Mouse (Mus musculus) limb, embryonic 15.5 days (tissue): ENCODE measurements at regions not wholly inside any gene's neighbourhood (a gene's known extent, or its start where the extent isn't known, plus 50 kb on each side); places are given as distances from the start of the nearest gene placed in this dataset.
A peak's percentile ranks its signal among the peaks of the same experiment; 100 is the strongest.

Source experiments
- ATAC-seq: fragments of 200-750 bp; cut with Nextera tagmentation; 2 replicates; pipeline ENCODE4 v1.8.0; 2017; ENCODE audit warnings: low read depth, moderate TSS enrichment; ENCODE audit not compliant: insufficient number of reproducible peaks, low FRiP score, low TSS enrichment
- H3K27ac ChIP-seq: fragments of 300-500 bp; sonication (generic); 2 replicates; pipeline ENCODE4 v1.5.1; 2015; ENCODE audit warnings: moderate library complexity, mild to moderate bottlenecking, inconsistent platforms
- H3K27me3 ChIP-seq: fragments of 300-500 bp; sonication (generic); 2 replicates; pipeline ENCODE4 v1.6.1; 2015; ENCODE audit warnings: inconsistent platforms
- H3K36me3 ChIP-seq: fragments of 300-500 bp; sonication (generic); 2 replicates; pipeline ENCODE4 v1.6.1; 2015; ENCODE audit warnings: inconsistent platforms
- H3K4me1 ChIP-seq: fragments of 300-500 bp; sonication (generic); 2 replicates; pipeline ENCODE4 v1.6.1; 2015; ENCODE audit warnings: inconsistent platforms
- H3K4me2 ChIP-seq: fragments of 300-500 bp; sonication (generic); 2 replicates; pipeline ENCODE4 v1.6.1; 2015; ENCODE audit warnings: mild to moderate bottlenecking, inconsistent platforms
- H3K4me3 ChIP-seq: fragments of 300-500 bp; sonication (generic); 2 replicates; pipeline ENCODE4 v1.5.1; 2015; ENCODE audit warnings: mild to moderate bottlenecking, inconsistent platforms
- H3K9ac ChIP-seq: fragments of 300-500 bp; sonication (generic); 2 replicates; pipeline ENCODE4 v1.6.1; 2015; ENCODE audit warnings: inconsistent platforms
- H3K9me3 ChIP-seq: fragments of 300-500 bp; sonication (generic); 2 replicates; pipeline ENCODE4 v1.6.1; 2016; ENCODE audit warnings: inconsistent platforms
- WGBS: fragments of 180-500 bp; shearing (Covaris S2); methylation state at CpG from one replicate; pipeline ENCODE4 v1.1.7; 2015; 5-methylcytosine and 5-hydroxymethylcytosine counted together

GRCm38 (mm10) chr1:151045334-151045733, 52.1 kb upstream of the Hmcn1 start:
- Histone ChIP-seq H3K9me3 (no peaks in the 10 kb centered on the region), H3K27me3 (no peaks in the 10 kb centered on the region), H3K4me2 (no peak overlapping the region), H3K4me3 (no peak overlapping the region), H3K27ac (no peak overlapping the region), H3K36me3 (no peaks in the 10 kb centered on the region), H3K4me1 (peaks cover 7% of the 10 kb centered on the region; the same call in 1 of the 2 replicates), H3K9ac (no peak overlapping the region)
- 49% methylated on average over 5 of the region's 5 CpGs for WGBS
- ATAC-seq: no peak

GRCm38 (mm10) chr1:151046626-151047025, 53.4 kb upstream of the Hmcn1 start:
- no peak for ATAC-seq
- Histone ChIP-seq H3K4me3 (no peak overlapping the region), H3K27ac (no peak overlapping the region), H3K27me3 (no peaks in the 10 kb centered on the region), H3K9me3 (no peaks in the 10 kb centered on the region), H3K9ac (no peak overlapping the region), H3K4me1 (peaks cover 7% of the 10 kb centered on the region; the same call in 1 of the 2 replicates), H3K36me3 (no peaks in the 10 kb centered on the region), H3K4me2 (no peak overlapping the region)
- 52% methylated on average over 7 of the region's 7 CpGs for WGBS

GRCm38 (mm10) chr1:151049726-151050506, 56.7 kb upstream of the Hmcn1 start:
- Histone ChIP-seq H3K4me3 (no peak overlapping the region), H3K4me1 (peaks cover 11% of the 10 kb centered on the region; the same call in 1 of the 2 replicates), H3K36me3 (no peaks in the 10 kb centered on the region), H3K27ac (no peak overlapping the region), H3K4me2 (no peak overlapping the region), H3K27me3 (no peaks in the 10 kb centered on the region), H3K9ac (no peak overlapping the region), H3K9me3 (no peaks in the 10 kb centered on the region)
- 74% methylated on average over 19 of the region's 19 CpGs for WGBS
- ATAC-seq: no peak

- no peaks in the 10 kb centered on the region for H3K36me3 ChIP-seq
- no peak for ATAC-seq
- H3K9ac ChIP-seq: no peak overlapping the region
- no peaks in the 10 kb centered on the region for H3K9me3 ChIP-seq
- H3K27me3 ChIP-seq: no peaks in the 10 kb centered on the region
- no peak overlapping the region for H3K4me2 ChIP-seq
- peaks cover 11% of the 10 kb centered on the region; the same call in 1 of the 2 replicates for H3K4me1 ChIP-seq
- no peak overlapping the region for H3K4me3 ChIP-seq
- no peak overlapping the region for H3K27ac ChIP-seq
- WGBS: 89% methylated on average over 3 of the region's 3 CpGs
Measured at GRCm38 (mm10) chr1:151050507-151050816, 57.2 kb upstream of the Hmcn1 start.

GRCm38 (mm10) chr1:151053268-151053667, 60.0 kb upstream of the Hmcn1 start:
- ATAC-seq: no peak
- Histone ChIP-seq H3K27ac (no peak overlapping the region), H3K4me2 (no peak overlapping the region), H3K36me3 (no peaks in the 10 kb centered on the region), H3K4me3 (no peak overlapping the region), H3K9ac (no peak overlapping the region), H3K4me1 (0 out of 2 replicates have a peak, but pooled peaks cover 6% of the 10 kb centered on the region), H3K27me3 (no peaks in the 10 kb centered on the region), H3K9me3 (no peaks in the 10 kb centered on the region)
- 59% methylated on average over 5 of the region's 5 CpGs for WGBS

GRCm38 (mm10) chr1:151055396-151055795, 62.2 kb upstream of the Hmcn1 start:
- Histone ChIP-seq H3K27me3 (no peaks in the 10 kb centered on the region), H3K36me3 (no peaks in the 10 kb centered on the region), H3K4me1 (0 out of 2 replicates have a peak, but pooled peaks cover 4% of the 10 kb centered on the region), H3K9ac (no peak overlapping the region), H3K27ac (no peak overlapping the region), H3K4me3 (no peak overlapping the region), H3K4me2 (no peak overlapping the region), H3K9me3 (no peaks in the 10 kb centered on the region)
- WGBS: 78% methylated on average over 6 of the region's 6 CpGs
- ATAC-seq: no peak

- no peak overlapping the region for H3K9ac ChIP-seq
- no peaks in the 10 kb centered on the region for H3K36me3 ChIP-seq
- H3K4me3 ChIP-seq: no peak overlapping the region
- peaks cover 16% of the 10 kb centered on the region for H3K4me1 ChIP-seq
- no peak overlapping the region for H3K27ac ChIP-seq
- no peak overlapping the region for H3K4me2 ChIP-seq
- H3K27me3 ChIP-seq: no peaks in the 10 kb centered on the region
- no peaks in the 10 kb centered on the region for H3K9me3 ChIP-seq
- 70% methylated on average over 4 of the region's 4 CpGs for WGBS
- no peak for ATAC-seq
Measured at GRCm38 (mm10) chr1:151059546-151060136, 66.4 kb upstream of the Hmcn1 start.

- no peaks in the 10 kb centered on the region for H3K9me3 ChIP-seq
- WGBS: 66% methylated on average over 9 of the region's 9 CpGs
- H3K27me3 ChIP-seq: no peaks in the 10 kb centered on the region
- H3K9ac ChIP-seq: no peak overlapping the region
- no peak overlapping the region for H3K4me2 ChIP-seq
- H3K4me1 ChIP-seq: peaks cover 19% of the 10 kb centered on the region
- H3K27ac ChIP-seq: peak overlapping the region; percentile 54; the same call in 1 of the 2 replicates
- ATAC-seq: no peak
- H3K36me3 ChIP-seq: no peaks in the 10 kb centered on the region
- H3K4me3 ChIP-seq: no peak overlapping the region
Measured at GRCm38 (mm10) chr1:151065090-151065567, 71.9 kb upstream of the Hmcn1 start.

GRCm38 (mm10) chr1:151066379-151067128, 73.3 kb upstream of the Hmcn1 start:
- H3K36me3 ChIP-seq: no peaks in the 10 kb centered on the region
- no peak overlapping the region for H3K9ac ChIP-seq
- no peak overlapping the region for H3K4me3 ChIP-seq
- no peak overlapping the region for H3K27ac ChIP-seq
- H3K27me3 ChIP-seq: no peaks in the 10 kb centered on the region
- 58% methylated on average over 15 of the region's 15 CpGs for WGBS
- H3K4me2 ChIP-seq: no peak overlapping the region
- H3K4me1 ChIP-seq: peaks cover 19% of the 10 kb centered on the region
- no peak for ATAC-seq
- no peaks in the 10 kb centered on the region for H3K9me3 ChIP-seq

- ATAC-seq: no peak
Measured at GRCm38 (mm10) chr1:151074508-151075314, 81.5 kb upstream of the Hmcn1 start.

GRCm38 (mm10) chr1:151075541-151075940, 82.3 kb upstream of the Hmcn1 start:
- no peak overlapping the region for H3K27ac ChIP-seq
- no peaks in the 10 kb centered on the region for H3K36me3 ChIP-seq
- H3K27me3 ChIP-seq: no peaks in the 10 kb centered on the region
- 84% methylated on average over 6 of the region's 6 CpGs for WGBS
- no peak for ATAC-seq
- H3K9ac ChIP-seq: no peak overlapping the region
- peaks cover 7% of the 10 kb centered on the region; the same call in 1 of the 2 replicates for H3K4me1 ChIP-seq
- no peak overlapping the region for H3K4me2 ChIP-seq
- no peaks in the 10 kb centered on the region for H3K9me3 ChIP-seq
- H3K4me3 ChIP-seq: no peak overlapping the region

More at GRCm38 (mm10) chr1:151074508-151075314, 81.5 kb upstream of the Hmcn1 start:
- Histone ChIP-seq H3K36me3 (no peaks in the 10 kb centered on the region), H3K27ac (no peak overlapping the region), H3K27me3 (no peaks in the 10 kb centered on the region), H3K9ac (no peak overlapping the region), H3K4me2 (no peak overlapping the region), H3K4me3 (no peak overlapping the region), H3K4me1 (peaks cover 5% of the 10 kb centered on the region; the same call in 1 of the 2 replicates), H3K9me3 (no peaks in the 10 kb centered on the region)
- WGBS: 83% methylated on average over 16 of the region's 16 CpGs
